Mouse (Mus musculus) MEL-GATA-1-ER (cell line): Measurements from ENCODE around the gene Adam8.

Experiments
- DNase-seq: peaks from one replicate; pipeline ENCODE4 v3.0.0-alpha.2; 2012; ENCODE audit warnings: low read depth; ENCODE audit errors: extremely low read depth

The Adam8 gene

GRCm38 (mm10) chr7:139979011-139979719 is 13.2 kb downstream of the Adam8 start:
- no peak for DNase-seq

- DNase-seq, result peak; percentile 19
Measured at GRCm38 (mm10) chr7:139978278-139978892, 14.0 kb downstream of the Adam8 start, which contains the start of gene 6430531B16Rik. 6430531B16Rik (minus strand) TSS chr7:139978755.

GRCm38 (mm10) chr7:139975471-139975870 is 16.9 kb downstream of the Adam8 start:
- DNase-seq, result no peak

- DNase-seq, result no peak
Measured at GRCm38 (mm10) chr7:139974307-139974706, 18.1 kb downstream of the Adam8 start.

GRCm38 (mm10) chr7:139972923-139973331 is 19.4 kb downstream of the Adam8 start:
- DNase-seq, result no peak

- DNase-seq, result no peak
Measured at GRCm38 (mm10) chr7:139971436-139971835, 20.9 kb downstream of the Adam8 start.

- DNase-seq, result no peak
Measured at GRCm38 (mm10) chr7:139970979-139971378, 21.4 kb downstream of the Adam8 start.

- no peak for DNase-seq
Measured at GRCm38 (mm10) chr7:139970216-139970919, 22.0 kb downstream of the Adam8 start.

- no peak for DNase-seq
Measured at GRCm38 (mm10) chr7:139969348-139970130, 22.8 kb downstream of the Adam8 start.

GRCm38 (mm10) chr7:139968428-139968827 is 23.9 kb downstream of the Adam8 start:
- DNase-seq, result no peak

GRCm38 (mm10) chr7:139967175-139967574 is 25.2 kb downstream of the Adam8 start:
- no peak for DNase-seq

GRCm38 (mm10) chr7:139963814-139964213 is 28.5 kb downstream of the Adam8 start:
- DNase-seq, result no peak

- no peak for DNase-seq
Measured at GRCm38 (mm10) chr7:139961141-139961540, 31.2 kb downstream of the Adam8 start.

GRCm38 (mm10) chr7:139957958-139958357 is 34.4 kb downstream of the Adam8 start:
- DNase-seq, result no peak

- DNase-seq, result no peak
Measured at GRCm38 (mm10) chr7:139957437-139957836, 34.9 kb downstream of the Adam8 start.

GRCm38 (mm10) chr7:139956658-139957057 is 35.7 kb downstream of the Adam8 start:
- no peak for DNase-seq

- no peak for DNase-seq
Measured at GRCm38 (mm10) chr7:139955505-139955904, 36.9 kb downstream of the Adam8 start.

GRCm38 (mm10) chr7:139951991-139952633 is 40.2 kb downstream of the Adam8 start:
- DNase-seq, result no peak

GRCm38 (mm10) chr7:139951079-139951478 is 41.3 kb downstream of the Adam8 start:
- peak; percentile 40 for DNase-seq

GRCm38 (mm10) chr7:139950283-139950971 is 41.9 kb downstream of the Adam8 start:
- DNase-seq, result peak; percentile 55
